Mouse (Mus musculus) midbrain, embryonic 11.5 days (tissue): Measurements from ENCODE around the gene Ubash3b. TPM values are rescaled to one million over a fixed set of nuclear protein-coding genes. Genes with fewer than 3 reads are reported as not detected.

Experiments used
- polyA plus RNA-seq: library from polyadenylated mRNA; unstranded; fragments of >200 nt; fragmentation: Nextera tagmentation; extraction: Ambion mirVana; gene quantifications from 2 replicates; pipeline ENCODE4 v1.2.1, GENCODE M21; 2014

Gene Ubash3b
- polyA plus RNA-seq, 1 experiment from 2014 or later: 9.4 TPM

Other genes with a start within 250 kb of the Ubash3b start
- 2.7 and 3.4 TPM in 2 replicates for gene Jhy, start 197.6 kb downstream of the Ubash3b start, polyA plus RNA-seq
- gene Crtam, start 157.1 kb downstream of the Ubash3b start, polyA plus RNA-seq: 0.07 TPM in 1 of 2 replicates, not detected in the other